Mouse (Mus musculus): Measurements from ENCODE around the gene Mgat4e.

The Mgat4e gene

GRCm38 (mm10) chr1:134513312-134513860, 36.1 kb downstream of the Mgat4e start:
- no peak for DNase-seq (ENCODE audit: low spot score)

- no peak for DNase-seq (ENCODE audit: low spot score)
These were observed 36.9 kb downstream of the Mgat4e start for GRCm38 (mm10) chr1:134512584-134512983.

- no peak for DNase-seq (ENCODE audit: low spot score)
These were observed 37.3 kb downstream of the Mgat4e start for GRCm38 (mm10) chr1:134512183-134512582.

- no peak for DNase-seq (ENCODE audit: low spot score)
These were observed 39.5 kb downstream of the Mgat4e start for GRCm38 (mm10) chr1:134510018-134510417.

GRCm38 (mm10) chr1:134506201-134506600, 43.3 kb downstream of the Mgat4e start:
- no peak for DNase-seq (ENCODE audit: low spot score)

- DNase-seq (ENCODE audit: low spot score): no peak
These were observed 48.6 kb downstream of the Mgat4e start for GRCm38 (mm10) chr1:134500916-134501315.

- DNase-seq (ENCODE audit: low spot score): no peak
These were observed 53.5 kb downstream of the Mgat4e start for GRCm38 (mm10) chr1:134495991-134496390.

GRCm38 (mm10) chr1:134495216-134495539, 54.3 kb downstream of the Mgat4e start:
- peak; percentile 47 for DNase-seq (ENCODE audit: low spot score)

GRCm38 (mm10) chr1:134494428-134495215, 54.9 kb downstream of the Mgat4e start, which contains the start of gene Rabif:
Gene Rabif, plus strand, starts transcription at chr1:134494648.
- DNase-seq (ENCODE audit: low spot score): peak; percentile 98

GRCm38 (mm10) chr1:134493956-134494355, 55.5 kb downstream of the Mgat4e start:
- DNase-seq (ENCODE audit: low spot score): no peak

- peak; percentile 36 for DNase-seq (ENCODE audit: low spot score)
These were observed 56.0 kb downstream of the Mgat4e start for GRCm38 (mm10) chr1:134493496-134493895.

GRCm38 (mm10) chr1:134492276-134492675, 57.2 kb downstream of the Mgat4e start:
- DNase-seq (ENCODE audit: low spot score): no peak

Measured in adipocyte (in vitro differentiated cells).